8 mouse cellular contexts compared by ENCODE assay signal in the genomic region with DNA sequence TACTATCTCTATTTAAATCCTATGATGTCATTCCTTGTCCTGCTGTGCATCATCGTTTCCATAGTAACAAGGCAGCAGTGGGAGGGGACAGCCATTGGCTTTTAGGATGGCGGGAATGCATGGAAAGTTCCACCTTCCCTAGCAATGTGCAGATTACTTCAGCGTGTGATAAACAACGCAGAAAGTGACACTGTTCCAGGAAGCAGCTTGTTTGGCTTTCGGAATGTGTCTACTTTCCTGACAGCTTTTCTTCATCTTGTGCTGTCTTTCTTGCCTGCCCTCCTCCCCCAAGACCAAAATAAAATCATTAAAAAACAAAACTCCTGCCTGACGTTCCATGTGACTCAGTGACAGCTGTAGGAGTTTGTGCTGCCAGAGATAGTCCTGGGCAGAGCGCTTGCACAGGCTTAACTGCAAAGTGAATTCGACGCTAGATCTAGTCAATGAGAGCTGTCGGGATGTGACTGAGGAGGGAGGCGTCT.
A peak's percentile ranks its signal among the peaks of the same experiment; 100 is the strongest.
DNase-seq lines count a peak whose midpoint lies in the region; ATAC-seq and TF ChIP-seq lines count a peak whose summit lies in the region.
"Had no signal": no experiment of that assay in that cellular context is flagged by ENCODE, and none has a peak within 500 bp of the region (broad histone marks: within the 10 kb centered on the region; RNA-seq: fewer than 3 reads in every experiment).

No protein-coding gene starts in this region.

- H3K9ac ChIP-seq in heart, embryonic 12.5 days, result no peak overlapping the region
- no peak overlapping the region for H3K9ac ChIP-seq in stomach, postnatal 0 days (ENCODE audit: low read length)

- H3K4me3 ChIP-seq in heart, embryonic 12.5 days, result peak overlapping the region; percentile 10; the same call in 1 of the 2 replicates
- no peak overlapping the region for H3K4me3 ChIP-seq in midbrain, embryonic 10.5 days
- H3K4me3 ChIP-seq in stomach, postnatal 0 days (ENCODE audit: low read depth, low read length), result no peak overlapping the region
- H3K4me3 ChIP-seq: megakaryocyte, embryonic 14.5 days had no signal

- 10% methylated on average over 11 of the region's 11 CpGs for whole genome bisulfite sequencing in heart, embryonic 12.5 days
- WGBS in midbrain, embryonic 10.5 days, result 36% methylated on average over 11 of the region's 11 CpGs
- 19% methylated on average over 11 of the region's 11 CpGs for WGBS in stomach, postnatal 0 days

- ATAC-seq in heart, embryonic 12.5 days (ENCODE audit: insufficient number of reproducible peaks, low FRiP score), result peak; percentile 56; the same call in 1 of the 2 replicates
- ATAC-seq in stomach, postnatal 0 days (ENCODE audit: low FRiP score, low TSS enrichment), result peak; percentile 30; the same call in 1 of the 2 replicates

- H3K27ac ChIP-seq in heart, embryonic 12.5 days (ENCODE audit: poor library complexity, severe bottlenecking), result 0 out of 2 replicates have a peak overlapping the region, but pooled peaks have one; percentile 23
- H3K27ac ChIP-seq in midbrain, embryonic 10.5 days (replicated peaks), result peak overlapping the region; percentile 39; the same call in 1 of the 2 replicates
- no peak overlapping the region for H3K27ac ChIP-seq in stomach, postnatal 0 days (replicated peaks)

- peaks cover 21% of the 10 kb centered on the region for H3K27me3 ChIP-seq in heart, embryonic 12.5 days (replicated peaks)
- no peaks in the 10 kb centered on the region for H3K27me3 ChIP-seq in midbrain, embryonic 10.5 days (ENCODE audit: low read depth, poor library complexity, severe bottlenecking)
- no peaks in the 10 kb centered on the region; the same call in 1 of the 2 replicates for H3K27me3 ChIP-seq in stomach, postnatal 0 days (ENCODE audit: control insufficient read depth, insufficient read depth, low read length)

- no peaks in the 10 kb centered on the region for H3K9me3 ChIP-seq in heart, embryonic 12.5 days (replicated peaks)
- no peaks in the 10 kb centered on the region for H3K9me3 ChIP-seq in midbrain, embryonic 10.5 days (replicated peaks)
- no peaks in the 10 kb centered on the region for H3K9me3 ChIP-seq in stomach, postnatal 0 days (ENCODE audit: control insufficient read depth, low read length)
- H3K9me3 ChIP-seq: megakaryocyte, embryonic 14.5 days had no signal

- no peak for TF ChIP-seq EP300 in stomach, postnatal 0 days (optimal IDR thresholded peaks at IDR 0.05)

- no peak for TF ChIP-seq CTCF in stomach, postnatal 0 days (IDR thresholded peaks at IDR 0.05; ENCODE audit: low read depth)

- peak; percentile 90 for DNase-seq in R1 (ENCODE audit: low read depth, low spot score)
- DNase-seq in embryo, embryonic 11.5 days (ENCODE audit: low read depth, low spot score), result peak; percentile 37
- peak; percentile 34 for DNase-seq in kidney, postnatal 14 days
- peak; percentile 44 for DNase-seq in midbrain, embryonic 10.5 days (ENCODE audit: low spot score)
- DNase-seq in stomach, postnatal 0 days (ENCODE audit: low spot score), result no peak
- DNase-seq in spleen, postnatal 10 days (ENCODE audit: low spot score in 2 of 2), result no peak

- H3K4me2 ChIP-seq in heart, embryonic 12.5 days, result peak overlapping the region; percentile 57
- H3K4me2 ChIP-seq in stomach, postnatal 0 days (replicated peaks; ENCODE audit: low read depth), result 0 out of 2 replicates have a peak overlapping the region, but pooled peaks have one; percentile 15

- no peaks in the 10 kb centered on the region for H3K36me3 ChIP-seq in heart, embryonic 12.5 days
- H3K36me3 ChIP-seq in midbrain, embryonic 10.5 days, result no peaks in the 10 kb centered on the region
- no peaks in the 10 kb centered on the region for H3K36me3 ChIP-seq in stomach, postnatal 0 days (ENCODE audit: control insufficient read depth, insufficient read depth, low read length)

- H3K4me1 ChIP-seq in heart, embryonic 12.5 days (replicated peaks), result peaks cover 27% of the 10 kb centered on the region
- H3K4me1 ChIP-seq in midbrain, embryonic 10.5 days, result peaks cover 14% of the 10 kb centered on the region
- H3K4me1 ChIP-seq in stomach, postnatal 0 days (replicated peaks; ENCODE audit: control insufficient read depth, insufficient read depth), result no peaks in the 10 kb centered on the region
- H3K4me1 ChIP-seq: megakaryocyte, embryonic 14.5 days had no signal

Comparison
In these comparisons a context has a peak if more than half of its experiments do, and no peak if none do; other contexts are left out.
1. DNase-seq: peak in R1 (single experiment), embryo, embryonic 11.5 days (single experiment), kidney, postnatal 14 days (single experiment) and midbrain, embryonic 10.5 days (single experiment); none in stomach, postnatal 0 days (single experiment) and spleen, postnatal 10 days (0 of 2).